Mouse (Mus musculus) E14TG2a.4 (cell line): Measurements from ENCODE around the gene Gm20458.

ENCODE experiments used
- CTCF ChIP-seq: conservative IDR thresholded peaks from 2 replicates; pipeline ENCODE4 v1.5.1; 2014; ENCODE audit warnings: low read length
- POU5F1 ChIP-seq: IDR thresholded peaks from 2 replicates; pipeline ENCODE4 v1.6.1; 2014; ENCODE audit warnings: low read length, borderline replicate concordance

DNA sequence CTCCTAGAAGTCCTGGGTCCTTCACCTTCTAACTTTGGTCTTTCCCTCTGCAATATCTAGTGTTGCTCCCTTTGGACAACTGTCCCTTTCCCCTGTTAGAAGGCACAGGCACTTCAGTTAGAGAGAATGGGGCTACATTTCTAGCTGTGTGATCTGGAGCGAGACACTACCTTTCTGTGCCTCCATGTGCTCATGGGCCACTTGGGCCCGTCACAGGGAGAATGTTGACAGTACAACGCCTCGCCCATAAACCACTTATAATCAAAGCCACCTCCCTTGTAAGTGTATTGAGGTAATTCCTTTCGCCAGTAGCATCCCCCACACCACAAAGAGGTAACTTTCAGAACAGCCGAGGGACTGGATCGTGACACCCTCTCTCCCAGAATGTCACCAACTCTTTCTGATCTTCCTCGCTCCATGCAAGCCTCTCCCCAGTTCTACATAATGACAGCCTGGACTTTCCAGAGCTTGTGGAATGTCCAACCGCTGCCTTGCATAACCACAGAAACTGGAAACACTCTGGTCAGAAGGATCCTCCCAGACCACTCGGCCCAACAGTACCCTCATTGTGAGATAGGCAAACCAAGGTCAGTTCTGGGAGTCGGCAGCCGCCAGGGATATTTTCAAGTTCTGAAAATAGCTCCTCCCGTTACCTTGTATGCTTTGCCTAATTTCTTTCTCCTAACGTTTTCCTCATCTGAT is 11.3 kb upstream of the Gm20458 start:
- TF ChIP-seq CTCF = no peak
- no peak for TF ChIP-seq POU5F1
